Mouse (Mus musculus) spleen, adult 10 weeks (tissue): Measurements from ENCODE around the gene Tmem87a. TPM values are rescaled to one million over a fixed set of nuclear protein-coding genes. Genes with fewer than 3 reads are reported as not detected.

Experiments
- polyA plus RNA-seq: library from polyadenylated mRNA; stranded (reverse); fragments of 350-450 nt; fragmentation: Illumina TruSeq; extraction: RNeasy Lipid Tissue Mini Kit (QIAGEN cat#74804); gene quantifications from one replicate; pipeline ENCODE4 v1.2.3, GENCODE M21; 2015; ENCODE audit warnings: low replicate concordance; ENCODE audit not compliant: insufficient read depth

The Tmem87a gene
- 70.2 TPM for polyA plus RNA-seq

DNA sequence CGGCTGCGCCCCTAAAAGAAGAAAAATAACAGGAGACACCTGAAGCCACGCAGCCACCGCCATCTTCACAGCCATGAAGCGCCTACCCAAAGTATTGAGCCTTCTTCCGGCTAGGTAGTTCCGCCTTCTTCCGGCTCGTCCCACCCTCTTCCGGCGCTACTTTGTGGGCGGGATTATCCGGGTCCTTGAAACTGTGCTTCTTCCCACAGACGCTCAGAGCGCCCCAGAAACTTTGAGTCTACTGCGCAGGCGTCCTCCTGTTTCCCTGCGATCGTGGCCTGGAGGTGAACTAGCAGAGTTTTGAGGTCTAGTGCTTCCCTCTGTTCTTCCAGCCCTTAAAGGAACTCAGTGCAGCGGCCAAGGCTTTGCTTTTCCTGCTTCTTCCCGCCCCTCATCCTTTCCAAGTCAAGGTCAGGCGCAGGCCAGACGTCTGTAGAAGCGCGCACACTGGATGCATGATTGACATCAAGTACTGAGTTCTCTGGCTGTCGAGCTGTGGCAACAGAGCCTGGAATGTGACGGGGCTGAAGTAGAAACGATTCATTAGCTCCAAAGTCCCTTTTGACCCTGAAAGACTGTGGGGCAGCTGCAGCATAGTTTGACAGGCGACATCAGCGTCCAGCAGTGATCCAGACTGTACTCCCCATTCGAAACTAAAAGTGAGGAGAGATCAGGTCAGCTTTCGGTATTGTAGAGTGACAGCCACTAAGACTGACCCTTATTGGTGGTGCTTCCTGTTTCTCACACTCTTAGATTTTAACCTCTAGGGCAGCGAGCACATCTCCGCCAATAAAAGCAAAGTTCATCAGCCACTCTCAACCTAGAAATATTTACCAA, at the start of gene Tmem87a:
Gene Tmem87a (minus strand): TSS at position 128 of the 837 bp plus-strand sequence.

DNA sequence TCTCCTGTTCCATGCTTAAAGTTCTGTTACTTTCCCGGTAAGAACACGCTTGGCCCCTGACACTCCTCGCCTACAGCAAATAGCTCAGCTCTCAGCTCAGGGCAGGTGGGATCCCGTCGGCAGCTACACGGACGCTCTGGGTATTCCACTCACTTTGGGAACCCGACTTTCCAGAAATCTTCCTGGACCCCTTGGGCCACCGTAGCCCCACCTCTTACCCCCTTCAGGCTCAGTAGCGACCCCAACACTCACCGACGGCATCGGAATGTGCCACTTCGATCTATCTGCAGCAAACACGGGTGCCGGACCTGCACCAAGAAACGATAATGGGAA, 294 bp downstream of the Tmem87a start, which contains the start of gene Ganc:
Gene Ganc (plus strand): TSS at position 244 of the 333 bp plus-strand sequence.

DNA sequence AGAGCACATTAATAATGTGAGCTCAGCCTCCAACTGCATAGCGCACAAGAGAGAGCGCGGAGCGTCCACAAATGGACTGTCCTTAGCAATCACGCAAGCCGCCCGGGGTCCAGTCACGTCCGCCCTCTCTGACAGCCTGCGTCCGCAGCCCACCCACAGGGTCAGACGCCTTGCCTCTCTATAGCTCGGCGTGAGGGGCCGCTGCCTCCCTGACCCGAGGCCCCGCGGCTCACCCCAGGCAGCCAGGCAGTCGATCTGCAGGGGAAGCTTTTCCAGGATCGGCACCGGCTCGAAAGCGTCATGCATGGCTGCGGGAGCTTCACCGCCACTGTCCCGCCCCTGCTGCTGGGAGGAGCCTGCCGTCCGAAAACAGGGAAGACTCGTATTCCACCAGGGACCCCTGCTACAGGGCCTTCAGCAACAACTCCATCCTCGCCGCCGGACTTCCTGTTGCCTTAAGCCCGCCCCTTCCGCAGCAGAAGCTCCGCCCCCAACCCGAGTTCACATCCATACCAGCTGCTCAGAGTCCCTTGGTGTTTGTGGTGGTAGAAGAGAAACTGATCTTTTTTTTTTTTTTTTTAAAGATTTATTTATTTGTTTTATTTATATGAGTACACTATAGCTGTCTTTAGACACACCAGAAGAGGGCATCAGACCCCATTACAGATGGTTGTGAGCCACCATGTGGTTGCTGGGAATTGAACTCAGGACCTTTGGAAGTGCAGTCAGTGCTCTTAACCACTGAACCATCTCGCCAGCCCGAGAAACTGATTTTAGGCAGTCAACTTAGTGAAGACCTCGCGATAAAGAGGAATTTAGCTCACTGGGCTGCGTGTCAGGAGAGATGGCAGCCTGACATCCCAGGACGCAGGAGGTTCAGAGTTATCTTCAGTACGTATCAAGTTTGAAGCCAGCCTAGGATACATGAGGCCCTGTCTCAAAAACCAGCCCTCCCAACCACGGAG, 50.9 kb downstream of the Tmem87a start, which contains the start of gene Vps39:
Gene Vps39 (minus strand): TSS at position 456 of the 965 bp plus-strand sequence.

DNA sequence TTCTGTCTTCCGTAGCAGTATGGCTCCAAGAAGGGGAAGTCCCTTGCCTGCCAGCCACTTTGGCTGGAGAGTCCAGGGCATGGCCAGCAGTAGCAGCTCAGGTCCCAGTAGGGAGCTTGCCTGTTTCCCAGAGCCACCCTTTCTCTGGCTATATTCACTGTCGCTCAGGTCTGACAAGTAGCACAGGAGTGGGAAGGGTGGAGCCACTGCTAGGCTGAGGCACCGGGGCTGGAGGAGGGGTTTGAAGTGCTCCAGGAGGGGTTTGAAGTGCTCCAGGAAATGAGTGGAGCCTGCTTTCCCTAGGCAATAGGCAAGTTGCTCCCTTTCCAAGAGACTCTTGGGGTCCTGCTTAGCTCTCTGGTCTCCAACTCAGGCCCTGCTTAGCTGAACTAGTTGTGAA, 89.9 kb downstream of the Tmem87a start, which contains the start of gene Pla2g4f:
Gene Pla2g4f (minus strand): TSS at position 190 of the 400 bp plus-strand sequence.

Other genes starting within 250 kb of the Tmem87a start
- gene Ehd4, start 249.5 kb downstream of the Tmem87a start, polyA plus RNA-seq = 56.0 TPM
- not detected for gene Pla2g4e, start 158.8 kb downstream of the Tmem87a start, polyA plus RNA-seq
- gene Pla2g4d, start 114.9 kb downstream of the Tmem87a start, polyA plus RNA-seq = not detected
- 0.61 TPM for gene Pla2g4f, start 89.9 kb downstream of the Tmem87a start, polyA plus RNA-seq
- gene Vps39, start 51.0 kb downstream of the Tmem87a start, polyA plus RNA-seq = 50.5 TPM
- gene Ganc, start 217 bp downstream of the Tmem87a start, polyA plus RNA-seq = 45.7 TPM
- 7.2 TPM for gene Capn3, start 51.9 kb upstream of the Tmem87a start, polyA plus RNA-seq
- 95.5 TPM for gene Zfp106, start 159.7 kb upstream of the Tmem87a start, polyA plus RNA-seq
- 96.5 TPM for gene Snap23, start 163.6 kb upstream of the Tmem87a start, polyA plus RNA-seq
- gene Haus2, start 205.3 kb upstream of the Tmem87a start, polyA plus RNA-seq = 16.6 TPM
- gene Lrrc57, start 205.4 kb upstream of the Tmem87a start, polyA plus RNA-seq = 29.4 TPM
- 16.2 TPM for gene Stard9, start 225.0 kb upstream of the Tmem87a start, polyA plus RNA-seq